ENCODE assay signal across 9 mouse cellular contexts in genomic region chr2:157064978-157065878, GRCm38 (mm10). TPM values are rescaled to one million over a fixed set of nuclear protein-coding genes. Genes with fewer than 3 reads are reported as not detected.
A peak's percentile ranks its signal among the peaks of the same experiment; 100 is the strongest.
DNase-seq lines count a peak whose midpoint lies in the region; ATAC-seq and TF ChIP-seq lines count a peak whose summit lies in the region.
"Had no signal": no experiment of that assay in that cellular context is flagged by ENCODE, and none has a peak within 500 bp of the region (broad histone marks: within the 10 kb centered on the region; RNA-seq: fewer than 3 reads in every experiment).

No protein-coding gene starts in this region.

- TF ChIP-seq CTCF in liver, postnatal 0 days (IDR thresholded peaks at IDR 0.05; ENCODE audit: low read depth) = no peak

- TF ChIP-seq POLR2A in myocyte (IDR thresholded peaks at IDR 0.05; ENCODE audit: insufficient read length, low read depth) = no peak

- H3K4me2 ChIP-seq in liver, postnatal 0 days (ENCODE audit: low read depth, low read length) = no peak overlapping the region
- peak overlapping the region; percentile 56 for H3K4me2 ChIP-seq in myocyte (ENCODE audit: low read depth)

- peaks cover 38% of the 10 kb centered on the region for H3K4me1 ChIP-seq in liver, postnatal 0 days (ENCODE audit: insufficient read depth)
- peaks cover 74% of the 10 kb centered on the region for H3K4me1 ChIP-seq in embryonic facial prominence, embryonic 10.5 days

- TF ChIP-seq EP300 in liver, postnatal 0 days (IDR thresholded peaks at IDR 0.05; ENCODE audit: low read depth) = no peak

- no peak for DNase-seq in liver, postnatal 0 days
- DNase-seq in liver = no peak
- no peak for DNase-seq in embryonic facial prominence, embryonic 10.5 days (ENCODE audit: low spot score)
- DNase-seq in heart, postnatal 4 days = peak; percentile 76
- DNase-seq in frontal cortex, postnatal 36 days (ENCODE audit: low spot score in 2 of 2) = no peak

- no peaks in the 10 kb centered on the region for H3K27me3 ChIP-seq in liver, postnatal 0 days (ENCODE audit: insufficient read depth, low read length)
- H3K27me3 ChIP-seq in embryonic facial prominence, embryonic 10.5 days (replicated peaks; ENCODE audit: low read depth, poor library complexity, severe bottlenecking) = no peaks in the 10 kb centered on the region
- no peaks in the 10 kb centered on the region for H3K27me3 ChIP-seq in myocyte (ENCODE audit: control insufficient read depth, insufficient read depth, insufficient read length)

- peak overlapping the region; percentile 76; the same call in 1 of the 2 replicates for H3K27ac ChIP-seq in liver, postnatal 0 days (ENCODE audit: low read depth)
- H3K27ac ChIP-seq in embryonic facial prominence, embryonic 10.5 days (replicated peaks) = peak overlapping the region; percentile 10; the same call in 1 of the 2 replicates

- H3K4me3 ChIP-seq in liver, postnatal 0 days (ENCODE audit: low read depth, low read length) = no peak overlapping the region
- no peak overlapping the region for H3K4me3 ChIP-seq in embryonic facial prominence, embryonic 10.5 days
- no peak overlapping the region for H3K4me3 ChIP-seq in myocyte

- no peaks in the 10 kb centered on the region for H3K9me3 ChIP-seq in liver, postnatal 0 days (ENCODE audit: low read length)
- H3K9me3 ChIP-seq in embryonic facial prominence, embryonic 10.5 days = no peaks in the 10 kb centered on the region

- ATAC-seq in liver, postnatal 0 days = no peak
- ATAC-seq in frontal cortex, adult (ENCODE audit: low TSS enrichment) = no peak

- H3K9ac ChIP-seq in liver, postnatal 0 days (replicated peaks) = no peak overlapping the region; the same call in 1 of the 2 replicates

- H3K36me3 ChIP-seq in liver, postnatal 0 days (replicated peaks; ENCODE audit: insufficient read depth, low read length) = no peaks in the 10 kb centered on the region
- H3K36me3 ChIP-seq in embryonic facial prominence, embryonic 10.5 days (replicated peaks) = peaks cover 77% of the 10 kb centered on the region
- peaks cover 11% of the 10 kb centered on the region for H3K36me3 ChIP-seq in myocyte (ENCODE audit: control insufficient read depth, insufficient read depth)

- WGBS in liver, postnatal 0 days (ENCODE audit: insufficient replicate concordance) = 79% methylated on average over 14 of the region's 14 CpGs
- WGBS in embryonic facial prominence, embryonic 10.5 days = 85% methylated on average over 14 of the region's 14 CpGs

- H3ac ChIP-seq in myocyte (ENCODE audit: control insufficient read depth, insufficient read length) = no peak overlapping the region

- H3K79me2 ChIP-seq in myocyte (ENCODE audit: control insufficient read depth, insufficient read depth) = peaks cover 77% of the 10 kb centered on the region

TF ChIP-seq in myocyte, 11 proteins besides CTCF, POLR2A, EP300 and RAD21:
- TF ChIP-seq MYOD1 (IDR thresholded peaks at IDR 0.05; ENCODE audit: control insufficient read depth in 1 of 3, insufficient read length in 2 of 3, low read depth in 2 of 3) = no peak
- no peak for TF ChIP-seq REST (IDR thresholded peaks at IDR 0.05; ENCODE audit: insufficient read depth, insufficient read length)
- no peak for TF ChIP-seq CEBPB (IDR thresholded peaks at IDR 0.05; ENCODE audit: insufficient read depth, poor library complexity, severe bottlenecking)
- no peak for TF ChIP-seq MAX (IDR thresholded peaks at IDR 0.05; ENCODE audit: low read depth)
- TF ChIP-seq MYOG (IDR thresholded peaks at IDR 0.05; ENCODE audit: control insufficient read depth in 1 of 3, insufficient read depth in 1 of 3, insufficient read length in 2 of 3, low read depth in 2 of 3) = no peak
- TF ChIP-seq TCF3 (IDR thresholded peaks at IDR 0.05; ENCODE audit: insufficient read length, low read depth) = no peak
- no peak for TF ChIP-seq POLR2AphosphoS2 (IDR thresholded peaks at IDR 0.05; ENCODE audit: insufficient read length, low read depth)
- TF ChIP-seq E2F4 (IDR thresholded peaks at IDR 0.05; ENCODE audit: insufficient read depth) = no peak
- no peak for TF ChIP-seq USF1 (IDR thresholded peaks at IDR 0.05; ENCODE audit: low read depth)
- TF ChIP-seq SRF (IDR thresholded peaks at IDR 0.05; ENCODE audit: control insufficient read depth, insufficient read length, low read depth) = no peak

RNA-seq across cellular contexts. Expression of gene Soga1, which starts 13.8 kb away (rescaled TPM):
- polyA plus RNA-seq in liver, postnatal 0 days (2015; fragmentation: Nextera tagmentation; extraction: Ambion mirVana) = 0.65 and 1.0 TPM in 2 replicates
- polyA plus RNA-seq in embryonic facial prominence, embryonic 10.5 days (2016; fragmentation: Nextera tagmentation; extraction: Ambion mirVana) = 4.5 and 4.7 TPM in 2 replicates
- total RNA-seq in heart, postnatal 4 days (2021) = 10 to 100 TPM; 36.9 to 39.8 TPM
- polyA plus RNA-seq in myocyte (2012; fragmentation: generic; extraction: Trizol) = 11.9 TPM

RNA-seq across cellular contexts. Expression of gene Tldc2, which starts 21.6 kb away (rescaled TPM):
- not detected in 2 replicates for polyA plus RNA-seq in liver, postnatal 0 days (2015; fragmentation: Nextera tagmentation; extraction: Ambion mirVana)
- polyA plus RNA-seq in embryonic facial prominence, embryonic 10.5 days (2016; fragmentation: Nextera tagmentation; extraction: Ambion mirVana) = not detected in 2 replicates
- total RNA-seq in heart, postnatal 4 days (2021) = not detected
- not detected for polyA plus RNA-seq in myocyte (2012; fragmentation: generic; extraction: Trizol)
- total RNA-seq: hematopoietic stem cell, adult 5-6 weeks had no signal
- polyA plus RNA-seq: neural tube, embryonic 11.5 days had no signal

RNA-seq across cellular contexts. Expression of gene Dsn1, which starts 58.3 kb away (rescaled TPM):
- 12.4 and 14.0 TPM in 2 replicates for polyA plus RNA-seq in liver, postnatal 0 days (2015; fragmentation: Nextera tagmentation; extraction: Ambion mirVana)
- 51.7 and 53.8 TPM in 2 replicates for polyA plus RNA-seq in embryonic facial prominence, embryonic 10.5 days (2016; fragmentation: Nextera tagmentation; extraction: Ambion mirVana)
- 10 to 100 TPM; 21.5 to 24.3 TPM for total RNA-seq in heart, postnatal 4 days (2021)
- 4.8 TPM for polyA plus RNA-seq in myocyte (2012; fragmentation: generic; extraction: Trizol)
